Mouse (Mus musculus) spleen, postnatal 14 days (tissue): ENCODE measurements around the gene Dleu7.
A peak's percentile ranks its signal among the peaks of the same experiment; 100 is the strongest.

Experiments
- DNase-seq, 2 experiments: peaks; one replicate each; pipeline ENCODE4 v3.0.0; 2021 to 2022; ENCODE audit warnings: low spot score in 2 of 2

Gene Dleu7

DNA sequence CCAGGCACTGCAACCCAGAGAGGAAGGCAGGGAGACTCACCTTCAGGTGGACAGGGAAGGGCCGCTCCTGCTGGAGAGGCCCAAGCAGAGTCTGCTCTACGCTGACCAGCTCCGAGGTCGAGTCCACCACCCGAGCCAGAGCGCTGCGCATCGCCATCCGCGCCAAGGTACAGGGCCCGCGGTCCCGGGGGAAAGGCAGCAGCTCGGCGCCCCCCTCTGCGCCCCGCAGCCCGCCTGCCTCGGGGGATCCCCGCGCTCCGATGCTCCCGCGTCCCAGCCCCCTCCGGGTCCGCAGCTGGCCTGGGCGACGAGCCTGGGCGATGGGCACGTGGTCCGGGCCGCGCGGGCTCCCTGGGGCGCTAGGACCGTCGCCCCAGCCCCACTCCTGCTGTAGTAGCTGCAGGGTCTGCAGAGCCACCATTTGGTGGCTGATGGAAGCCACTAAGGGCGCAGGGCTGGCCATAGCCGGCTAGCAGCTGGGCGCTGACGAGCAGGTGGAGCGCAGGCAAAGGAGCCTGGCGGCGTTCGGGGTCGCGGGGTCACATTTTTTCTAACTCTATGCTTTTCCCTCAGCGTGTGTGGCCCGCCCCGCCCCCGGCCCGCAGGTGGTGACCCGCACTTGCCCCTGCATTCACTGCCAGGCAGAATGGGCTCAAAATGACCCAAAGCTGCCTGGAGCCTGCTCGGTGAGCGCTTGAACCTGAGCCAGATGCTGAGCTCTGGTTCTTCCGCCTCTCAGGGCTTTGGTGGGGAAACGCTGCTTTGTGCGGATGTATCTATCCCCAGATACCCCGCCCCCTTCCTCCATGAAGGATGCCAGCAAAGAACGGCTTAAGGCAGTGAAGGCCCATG, at the start of gene Dleu7, which contains the start of gene Rnaseh2b:
Gene Dleu7, minus strand, starts transcription at position 560 of the 852 bp plus-strand sequence.
Gene Rnaseh2b, plus strand, starts transcription at position 102 of the 852 bp plus-strand sequence.
- DNase-seq: no peak

DNA sequence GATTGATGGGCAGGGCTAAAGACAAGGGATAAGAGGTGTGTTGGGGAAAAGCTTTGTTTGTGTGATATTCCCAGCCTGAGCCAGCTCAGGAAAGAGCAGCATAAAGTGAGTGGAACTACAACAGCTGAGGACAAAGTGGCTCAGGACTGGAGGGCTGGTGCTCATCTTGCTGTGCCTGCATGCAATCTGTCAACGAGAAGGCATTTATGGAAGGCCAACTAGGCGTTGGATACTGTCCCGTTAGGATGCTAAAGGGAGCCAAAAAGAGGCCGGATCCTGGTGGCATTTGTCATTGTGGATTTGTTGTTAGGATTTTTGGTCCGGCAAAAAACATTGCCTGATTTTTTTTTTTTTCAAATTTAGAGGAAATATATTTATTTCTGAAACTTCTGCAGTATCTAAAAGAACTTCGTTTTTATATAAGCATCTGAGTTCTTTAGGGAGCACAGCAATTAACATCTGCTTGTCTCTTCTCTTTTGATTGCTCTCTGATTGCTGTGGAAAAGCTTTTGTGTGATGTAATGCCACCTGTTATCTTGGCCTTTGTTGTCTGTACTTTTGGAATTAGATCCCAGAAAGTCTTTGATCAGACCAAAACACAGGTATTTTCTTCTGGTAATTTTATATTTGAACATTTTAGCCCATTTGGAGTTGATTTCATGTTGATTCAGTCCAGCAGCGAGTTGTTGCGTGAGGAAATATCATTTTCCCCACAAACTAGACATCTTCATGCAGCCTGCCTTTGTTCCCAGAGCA, 49.2 kb upstream of the Dleu7 start:
- DNase-seq: no peak

DNA sequence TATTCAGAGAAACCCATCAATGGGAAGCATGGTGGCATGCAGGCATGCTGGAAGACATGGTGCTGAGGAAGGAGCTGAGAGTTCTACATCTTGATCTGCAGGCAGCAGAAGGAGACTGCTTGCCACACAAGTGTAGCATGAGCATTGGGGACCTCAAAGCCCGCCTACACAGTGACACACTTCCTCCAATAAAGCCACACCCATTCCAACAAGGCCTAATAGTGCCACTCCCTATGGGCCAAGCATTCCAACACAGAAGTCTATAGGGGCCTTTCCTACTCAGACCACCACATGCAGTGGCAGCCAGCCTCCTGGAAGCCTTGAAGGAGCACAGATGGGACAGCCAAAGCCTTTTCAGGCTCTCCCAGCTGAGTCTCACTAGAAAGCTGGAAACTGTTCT, 46.3 kb upstream of the Dleu7 start:
- DNase-seq: no peak

DNA sequence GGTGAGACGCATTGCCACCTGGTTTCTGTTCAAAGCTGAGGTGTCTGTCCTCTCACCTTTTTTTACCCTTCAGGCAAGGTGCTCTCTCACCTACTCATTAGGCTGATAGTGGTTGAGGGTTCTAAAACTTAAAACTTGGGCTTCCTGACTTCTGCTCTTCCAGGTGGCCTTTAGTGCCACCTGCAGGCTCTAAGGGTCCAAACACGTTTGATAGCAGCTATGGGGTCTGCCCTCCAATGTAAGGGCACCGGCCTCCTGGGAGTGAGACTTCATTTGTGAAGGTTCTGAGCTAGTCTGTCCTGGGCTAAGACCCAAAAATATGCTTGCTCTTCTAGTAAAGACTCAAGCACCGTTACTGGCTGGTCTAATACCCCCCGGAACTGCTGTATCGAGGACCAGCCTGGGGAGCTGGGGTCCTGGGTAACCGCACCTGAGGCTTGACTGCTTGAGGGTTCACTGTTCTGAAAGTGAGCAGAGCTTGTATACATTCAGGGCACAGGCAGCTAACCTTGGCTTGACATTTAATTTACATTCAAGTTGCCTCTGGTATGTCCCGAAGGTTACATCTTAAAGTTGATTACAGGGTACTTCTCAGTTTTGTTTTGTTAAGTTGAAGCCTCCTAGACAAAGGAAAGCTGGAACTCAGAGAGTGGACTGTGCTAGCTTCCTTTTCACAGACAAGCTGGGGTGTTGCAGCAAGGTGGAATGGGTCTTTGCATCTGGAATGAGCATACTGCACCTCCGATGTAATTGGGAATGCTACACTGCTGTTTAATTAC, 41.3 kb upstream of the Dleu7 start:
- no peak for DNase-seq

DNA sequence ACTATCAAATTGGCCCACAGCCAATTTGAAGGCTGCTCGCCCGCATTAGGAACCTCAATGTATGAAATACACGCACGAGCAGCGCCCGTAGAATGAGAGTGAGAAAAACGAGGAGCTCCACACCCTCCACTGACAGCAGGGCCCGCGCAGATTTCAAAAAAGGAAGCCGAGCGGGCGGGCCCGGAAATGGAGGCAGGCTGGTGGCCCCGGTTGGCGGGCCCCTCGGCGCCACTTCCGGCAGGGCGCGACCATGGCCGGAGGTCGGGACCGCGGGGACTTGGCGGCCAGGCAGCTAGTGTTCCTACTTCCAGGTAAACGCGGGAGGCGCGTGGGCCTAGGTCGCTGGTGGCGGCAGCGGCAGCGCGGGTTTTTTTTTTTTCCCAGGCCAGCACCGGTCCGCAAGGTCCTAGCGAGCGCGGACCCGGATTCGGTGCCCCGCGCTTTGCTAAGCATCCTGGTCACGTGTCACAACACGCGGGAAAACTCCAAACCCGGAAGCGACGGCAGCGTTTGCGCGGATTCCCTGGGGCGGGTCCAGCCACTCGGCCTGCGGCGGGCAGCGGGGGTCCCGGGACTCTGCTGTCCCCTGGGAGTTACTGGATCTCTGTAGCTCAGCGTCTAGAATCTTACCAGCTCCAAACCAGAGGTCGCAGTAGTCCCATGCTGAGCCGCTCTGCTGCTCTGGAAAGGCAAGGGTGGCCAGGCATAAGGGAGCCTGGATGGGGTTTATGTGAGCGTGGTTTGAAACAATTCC, 39.2 kb upstream of the Dleu7 start:
- DNase-seq: peak; percentile 74 to 83

DNA sequence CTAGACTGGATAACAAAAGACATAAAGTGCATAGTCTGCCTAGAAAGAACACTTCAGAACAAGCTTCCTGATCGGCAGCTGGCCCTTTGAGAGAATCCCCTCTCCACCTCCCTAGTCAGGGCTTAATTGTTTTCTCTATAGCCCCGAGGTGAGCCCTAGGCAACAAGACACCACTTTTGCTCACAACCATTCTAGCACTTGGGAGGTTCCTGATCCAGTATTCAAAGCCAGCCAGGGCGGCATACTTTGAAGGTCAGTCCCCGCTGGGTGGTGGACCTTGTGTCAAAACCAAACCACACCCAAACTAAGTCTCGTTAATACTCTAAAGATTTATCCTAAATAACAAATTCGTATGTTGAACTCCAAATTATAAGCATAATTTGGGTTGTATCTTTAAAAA, 38.6 kb upstream of the Dleu7 start:
- no peak for DNase-seq

DNA sequence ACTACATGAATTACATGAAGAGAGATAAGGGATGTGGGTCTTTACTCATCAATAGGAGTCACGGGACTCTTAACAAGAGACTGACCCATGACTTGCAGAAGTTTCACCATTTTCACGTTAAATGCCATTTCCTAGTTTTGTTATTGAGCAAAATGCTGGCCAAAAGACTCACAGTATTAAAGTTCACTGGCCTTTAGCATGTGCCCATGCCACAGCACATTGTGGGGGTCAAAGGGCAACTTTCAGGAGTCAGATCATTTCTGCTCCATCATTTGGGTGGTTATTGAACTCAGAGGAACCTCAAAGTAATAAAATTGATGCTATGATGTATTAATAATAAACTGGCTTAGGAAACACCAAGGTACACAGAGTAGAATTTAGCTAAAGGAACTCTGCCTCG, 36.8 kb upstream of the Dleu7 start:
- no peak for DNase-seq

DNA sequence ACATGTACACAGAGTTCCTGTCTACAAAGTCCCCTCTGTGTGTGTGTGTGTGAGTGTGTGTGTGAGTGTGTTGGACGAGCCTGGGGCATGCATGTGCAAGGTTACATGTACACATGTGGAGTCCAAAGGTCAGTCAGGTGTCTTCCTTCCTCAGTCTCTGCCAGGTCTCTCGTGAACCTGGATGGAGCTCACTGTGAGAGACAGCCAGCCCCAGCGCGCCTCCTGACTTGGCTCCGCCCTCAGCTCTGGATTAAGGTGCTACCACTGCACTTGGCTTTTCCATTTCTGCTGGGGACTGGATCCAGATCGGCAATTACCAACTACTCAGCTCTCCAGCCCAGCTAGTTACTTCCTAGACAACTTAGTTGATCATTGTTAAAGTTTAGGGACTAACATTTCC, 35.8 kb upstream of the Dleu7 start:
- no peak for DNase-seq

DNA sequence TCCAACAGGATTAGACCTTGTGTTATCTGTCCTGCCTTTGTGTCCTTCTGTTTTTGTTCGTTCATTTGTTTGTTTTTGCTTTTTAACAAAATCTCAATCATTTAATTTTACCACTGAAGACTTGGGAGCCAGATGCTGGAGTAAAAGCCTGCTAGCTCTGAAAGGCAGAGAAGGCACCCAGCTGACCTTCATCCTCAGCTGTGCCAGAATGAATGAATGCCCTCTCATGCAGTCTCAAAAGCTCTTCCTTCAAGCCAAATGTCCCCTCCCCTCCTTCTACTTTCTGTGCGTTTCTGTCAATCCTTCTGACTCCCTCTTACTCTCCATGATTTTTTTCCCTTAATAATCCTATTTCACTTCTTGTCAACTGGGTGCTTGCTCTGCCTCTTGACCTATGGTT, 34.3 kb upstream of the Dleu7 start:
- no peak for DNase-seq

DNA sequence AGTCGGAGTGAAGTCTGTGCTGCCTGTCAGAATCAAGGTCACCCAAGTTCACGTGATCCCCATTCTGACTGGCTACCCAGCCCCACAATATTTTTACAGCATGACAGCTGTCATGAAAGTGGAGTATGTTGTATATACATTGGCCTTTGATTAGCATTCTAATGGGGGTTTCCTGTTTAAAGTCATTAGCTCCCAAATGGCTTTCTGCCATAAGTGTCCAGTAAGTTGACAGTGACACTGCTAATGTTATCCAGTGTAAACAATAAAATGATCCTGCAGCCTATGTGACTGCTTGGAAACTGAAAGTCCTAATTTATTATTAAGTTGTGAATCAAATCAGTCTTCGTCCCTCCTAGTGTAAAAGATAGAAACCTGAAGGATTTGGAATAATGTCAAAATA, 33.2 kb upstream of the Dleu7 start:
- DNase-seq: no peak

DNA sequence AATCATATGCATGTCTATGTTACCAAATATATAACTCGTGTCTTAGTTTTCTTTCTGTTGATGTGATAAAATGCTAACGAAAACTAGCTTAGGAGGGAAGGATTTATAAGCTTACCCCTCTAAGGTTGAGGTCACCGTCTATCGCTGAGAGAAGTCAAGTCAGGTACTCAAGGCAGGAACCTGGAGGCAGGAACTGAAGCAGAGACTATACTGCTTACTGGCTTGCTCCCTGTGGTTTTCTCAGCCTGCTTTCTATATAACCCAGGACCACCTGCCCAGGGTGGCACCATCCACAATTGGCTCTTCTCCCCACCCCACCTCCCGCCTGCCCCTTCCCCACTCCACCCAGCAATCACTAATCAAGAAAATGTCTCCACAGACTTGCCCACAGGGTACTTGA, 32.1 kb upstream of the Dleu7 start:
- no peak for DNase-seq

DNA sequence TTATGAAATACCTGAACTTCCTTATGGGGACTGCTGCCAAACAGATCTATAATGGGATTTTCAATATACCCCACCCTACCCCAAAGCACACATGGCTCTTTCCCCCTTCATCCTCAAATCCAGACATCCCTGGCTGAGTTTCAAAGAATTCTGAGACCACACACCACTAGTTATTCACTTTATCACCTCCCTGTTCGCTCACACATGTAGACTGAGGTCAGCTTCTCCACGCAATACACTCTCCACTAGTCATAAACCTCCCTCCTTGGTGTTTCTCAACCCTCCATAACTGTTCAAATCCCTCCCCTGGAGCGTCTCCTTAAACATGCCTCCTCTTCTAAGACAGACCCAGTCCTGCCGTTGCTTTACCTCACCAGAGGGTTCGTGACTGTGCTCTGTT, 30.6 kb upstream of the Dleu7 start:
- no peak for DNase-seq

DNA sequence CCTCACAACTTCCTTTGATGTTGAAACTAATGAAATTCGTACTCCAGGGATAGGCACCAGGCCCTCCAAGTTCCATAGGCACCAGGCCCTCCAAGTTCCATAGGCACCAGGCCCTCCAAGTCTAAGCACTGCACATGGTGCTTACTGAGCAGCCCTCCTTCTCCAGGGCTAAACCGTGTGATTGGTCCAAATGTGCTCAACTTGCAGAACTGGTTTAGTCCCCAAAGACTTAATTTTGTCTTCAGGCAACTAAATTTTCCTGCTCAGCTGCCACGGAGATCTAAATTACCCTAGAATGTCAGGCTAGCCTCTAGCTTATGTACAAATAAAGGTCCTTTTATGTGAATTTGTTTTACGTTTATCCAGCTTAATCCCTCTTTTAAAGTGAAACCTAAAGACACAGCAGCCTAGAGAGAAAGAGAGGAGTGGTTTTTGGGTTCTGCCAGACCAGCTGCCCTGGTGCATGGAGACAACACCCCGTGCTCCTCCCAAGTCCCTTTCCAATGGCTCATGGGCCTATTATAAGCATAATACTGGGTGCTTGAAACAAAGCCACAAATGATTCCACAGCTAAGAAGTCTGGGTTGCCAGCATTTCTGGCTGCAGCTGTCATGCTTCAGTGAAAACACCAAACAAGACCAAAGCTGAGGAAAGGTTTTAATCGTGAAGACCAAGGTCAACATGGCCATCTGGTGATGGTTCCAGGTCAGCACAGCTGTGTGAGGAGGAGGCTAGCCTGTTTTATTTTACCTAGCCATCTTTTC, 29.9 kb upstream of the Dleu7 start:
- no peak for DNase-seq

DNA sequence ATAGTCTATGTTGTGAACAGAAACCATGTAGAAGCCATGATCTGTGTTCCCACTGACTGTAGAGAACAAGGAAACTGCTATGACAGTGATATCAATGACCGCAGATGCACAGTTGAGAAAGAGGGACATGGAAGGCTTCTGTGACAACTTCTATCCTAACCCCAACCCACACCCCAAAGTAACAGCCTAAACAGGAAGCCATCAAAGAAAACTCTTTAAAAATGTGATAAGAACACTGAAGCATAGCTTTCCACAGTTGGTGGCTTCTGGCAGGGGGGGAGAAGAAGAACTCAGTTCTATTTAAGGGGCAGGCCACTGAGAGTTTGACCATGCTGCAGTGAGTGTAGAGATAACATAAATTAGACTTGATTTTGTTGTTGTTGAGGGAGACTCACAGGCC, 18.8 kb upstream of the Dleu7 start:
- no peak for DNase-seq

DNA sequence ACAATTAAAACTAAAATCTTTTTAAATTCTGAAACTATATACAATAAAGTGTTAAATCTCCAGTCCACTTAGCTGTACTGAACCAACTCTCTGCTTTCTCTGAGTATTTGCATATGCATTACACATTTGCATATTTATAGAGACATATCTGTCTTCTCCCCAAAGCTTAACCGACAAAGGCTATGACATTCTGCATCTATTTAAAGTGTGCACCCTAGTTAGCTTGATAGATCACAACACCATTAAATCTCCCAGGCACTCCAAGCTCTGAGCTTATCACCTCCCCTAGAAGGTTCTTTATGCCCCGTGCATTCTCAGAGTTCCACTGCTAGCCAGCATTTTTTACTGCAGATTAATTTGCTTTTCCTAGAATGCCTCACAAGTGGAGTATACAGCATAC, 16.2 kb upstream of the Dleu7 start:
- no peak for DNase-seq

DNA sequence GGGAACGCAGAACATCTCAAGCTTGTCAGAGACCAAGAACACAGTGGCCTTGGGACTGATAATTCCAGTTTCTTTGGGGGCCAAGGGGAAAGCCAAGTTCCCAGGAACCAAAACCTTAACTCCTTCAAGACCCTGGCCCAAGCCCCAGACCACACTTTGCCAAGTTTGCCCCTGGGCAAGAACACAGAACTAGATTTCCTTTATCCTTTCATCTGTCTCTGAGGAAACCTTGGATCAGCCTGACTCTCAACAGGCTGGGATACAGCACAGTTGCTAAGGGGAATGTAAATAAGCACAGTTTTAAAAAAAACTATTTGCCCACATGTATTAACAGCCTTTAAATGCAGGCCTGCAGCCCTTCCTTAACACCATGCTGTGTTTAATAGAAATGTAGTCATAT, 14.7 kb upstream of the Dleu7 start:
- no peak for DNase-seq

DNA sequence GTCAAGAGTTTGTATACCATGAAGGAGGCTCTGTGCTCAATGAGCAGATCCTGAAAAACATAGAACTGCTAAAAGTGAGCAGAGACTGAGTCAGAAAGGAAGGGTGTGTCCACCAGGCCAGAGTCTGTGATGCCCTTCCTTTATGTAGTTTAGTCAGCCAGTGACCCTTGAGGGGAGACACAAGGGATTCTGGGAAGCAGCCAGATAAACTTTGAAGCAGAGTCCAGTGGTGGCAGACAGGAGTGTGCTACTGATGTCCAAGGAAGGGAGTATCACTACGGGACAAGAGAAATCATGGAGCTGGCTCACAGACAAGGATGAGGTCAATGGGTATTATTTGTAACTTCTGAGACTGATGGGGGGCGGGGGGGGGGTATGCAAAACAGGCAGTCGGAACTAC, 7.2 kb upstream of the Dleu7 start:
- DNase-seq: no peak

DNA sequence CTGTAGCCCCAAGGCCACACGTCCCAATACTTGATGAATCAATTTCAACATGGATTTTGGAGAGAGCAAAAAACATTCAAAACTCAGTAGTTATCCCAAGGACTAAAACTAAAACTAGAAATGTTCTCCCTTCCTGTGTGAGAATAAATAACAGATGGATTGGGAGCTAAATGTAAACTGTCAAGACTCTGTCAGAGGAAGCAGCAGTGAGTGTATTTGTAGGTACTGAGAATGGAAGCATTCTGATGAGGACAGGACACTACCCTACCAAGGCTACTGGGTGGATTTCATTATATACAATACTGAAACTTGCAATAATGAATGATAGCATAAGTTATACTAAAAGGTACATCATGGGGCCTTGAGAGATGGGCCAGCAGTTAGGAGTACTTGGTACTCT, 6.0 kb upstream of the Dleu7 start:
- DNase-seq: no peak

DNA sequence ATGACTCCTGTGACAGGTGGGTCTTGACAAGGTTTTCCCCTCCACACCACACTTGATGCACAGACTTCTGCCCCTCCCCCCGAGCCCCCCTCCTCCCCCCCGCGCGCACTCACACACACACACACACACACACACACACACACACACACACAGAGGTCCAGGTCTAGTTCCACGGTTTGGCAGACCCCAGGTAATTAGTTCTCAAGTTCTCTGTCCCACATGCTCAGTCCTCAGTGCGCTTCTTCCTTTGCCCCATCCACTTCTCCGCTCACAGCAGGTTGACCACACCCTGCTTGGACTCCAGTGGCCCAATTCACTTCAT, 720 bp downstream of the Dleu7 start:
- no peak for DNase-seq

DNA sequence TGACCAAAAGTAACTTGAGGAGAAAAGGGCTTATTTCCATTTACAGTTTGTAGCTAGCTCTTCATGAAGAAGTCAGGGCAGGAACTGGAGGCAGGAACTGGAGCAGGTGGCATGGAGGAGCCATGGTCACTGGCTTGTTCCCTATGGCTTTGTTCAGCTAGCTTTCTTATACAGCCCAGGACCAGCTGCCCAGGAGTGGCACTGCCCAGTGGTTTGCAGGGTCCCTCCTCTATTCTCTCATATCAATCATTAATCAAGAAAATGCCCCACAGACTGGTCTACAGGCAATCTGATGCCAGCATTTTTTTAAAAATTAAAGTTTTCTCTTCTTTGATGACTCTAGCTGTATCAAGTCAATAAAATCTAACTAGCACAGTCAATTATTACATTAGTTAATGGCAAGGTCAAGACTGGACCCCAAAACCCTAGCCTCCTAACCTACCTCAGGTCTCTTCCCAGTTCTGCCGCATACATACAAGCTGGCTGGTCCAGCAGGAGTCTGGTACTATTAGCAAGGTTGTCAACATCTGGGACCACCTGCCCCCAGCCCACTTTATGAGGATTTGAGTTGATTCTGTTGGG, 1.4 kb downstream of the Dleu7 start:
- no peak for DNase-seq

DNA sequence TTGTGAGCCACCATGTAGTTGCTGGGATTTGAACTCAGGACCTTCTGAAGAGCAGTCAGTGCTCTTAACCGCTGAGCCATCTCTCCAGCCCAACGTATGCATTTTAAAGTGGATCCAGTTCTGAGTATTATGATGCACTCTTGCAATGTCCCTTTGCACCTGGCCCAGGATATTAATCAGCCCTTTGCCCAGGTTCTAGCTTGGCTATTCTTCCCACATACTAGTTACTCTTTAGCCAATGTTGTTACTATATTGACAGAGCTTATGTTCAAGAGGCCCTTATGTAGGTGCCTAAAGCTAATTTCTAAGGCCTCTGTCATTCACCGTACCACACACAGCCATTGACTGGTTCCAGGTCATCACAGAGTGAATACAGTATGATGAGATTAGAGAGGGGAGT, 4.1 kb downstream of the Dleu7 start:
- no peak for DNase-seq
